Mouse (Mus musculus): ENCODE measurements around the gene Ccdc85b. TPM values are rescaled to one million over a fixed set of nuclear protein-coding genes. Genes with fewer than 3 reads are reported as not detected.

The Ccdc85b gene
- polyA plus RNA-seq, 1 experiment from 2014 or later, result 11.0 TPM

GRCm38 (mm10) chr19:5488878-5489571 lies 31.3 kb upstream of the Ccdc85b start:
- Histone ChIP-seq H3K36me3 (peaks cover 45% of the 10 kb centered on the region), H3K4me3 (peak overlapping the region; percentile 49), H3K4me2 (replicated peaks) (peak overlapping the region; percentile 70), H3K27ac (peak overlapping the region; percentile 100), H3K9me3 (replicated peaks) (no peaks in the 10 kb centered on the region), H3K9ac (peak overlapping the region; percentile 67), H3K4me1 (peaks cover 31% of the 10 kb centered on the region), H3K27me3 (no peaks in the 10 kb centered on the region)
- 0% methylated on average over 26 of the region's 26 CpGs for WGBS
- peak; percentile 78 for ATAC-seq (ENCODE audit: low FRiP score)

GRCm38 (mm10) chr19:5487768-5488550 lies 30.3 kb upstream of the Ccdc85b start, which contains the start of gene Mus81:
TSS of gene Mus81 (minus strand) at chr19:5488402.
- Histone ChIP-seq H3K4me3 (peak within 1 kb of the TSS; percentile 49), H3K9ac (peak within 1 kb of the TSS; percentile 67), H3K27me3 (no peaks in the 10 kb centered on the region), H3K36me3 (peaks cover 45% of the 10 kb centered on the region), H3K4me2 (replicated peaks) (peak within 1 kb of the TSS; percentile 70), H3K27ac (peak within 1 kb of the TSS; percentile 100), H3K9me3 (replicated peaks) (no peaks in the 10 kb centered on the region), H3K4me1 (peaks cover 28% of the 10 kb centered on the region)
- under 1% methylated on average over 39 of the region's 39 CpGs for WGBS
- ATAC-seq (ENCODE audit: low FRiP score), result peak; percentile 51

- no peak overlapping the region for H3K27ac ChIP-seq
- no peak for ATAC-seq (ENCODE audit: low FRiP score)
- H3K4me1 ChIP-seq, result peaks cover 18% of the 10 kb centered on the region
- peak overlapping the region; percentile 70; the same call in 1 of the 2 replicates for H3K4me2 ChIP-seq (replicated peaks)
- H3K9ac ChIP-seq, result no peak overlapping the region
- peaks cover 45% of the 10 kb centered on the region for H3K36me3 ChIP-seq
- no peak overlapping the region for H3K4me3 ChIP-seq
- H3K9me3 ChIP-seq (replicated peaks), result no peaks in the 10 kb centered on the region
- H3K27me3 ChIP-seq, result no peaks in the 10 kb centered on the region
- 81% methylated on average over 4 of the region's 4 CpGs for WGBS
Measured at GRCm38 (mm10) chr19:5486771-5487170, 29.1 kb upstream of the Ccdc85b start.

GRCm38 (mm10) chr19:5486286-5486685 lies 28.6 kb upstream of the Ccdc85b start:
- Histone ChIP-seq H3K36me3 (peaks cover 50% of the 10 kb centered on the region), H3K4me2 (replicated peaks) (no peak overlapping the region), H3K9me3 (replicated peaks) (no peaks in the 10 kb centered on the region), H3K4me1 (peaks cover 17% of the 10 kb centered on the region), H3K27ac (peak overlapping the region; percentile 1; the same call in 1 of the 2 replicates), H3K9ac (no peak overlapping the region), H3K4me3 (no peak overlapping the region), H3K27me3 (no peaks in the 10 kb centered on the region)
- no peak for ATAC-seq (ENCODE audit: low FRiP score)
- WGBS, result 87% methylated on average over 8 of the region's 8 CpGs

- Histone ChIP-seq H3K27ac (peak overlapping the region; percentile 1; the same call in 1 of the 2 replicates), H3K27me3 (no peaks in the 10 kb centered on the region), H3K4me1 (peaks cover 17% of the 10 kb centered on the region), H3K4me3 (no peak overlapping the region), H3K9ac (no peak overlapping the region), H3K4me2 (replicated peaks) (no peak overlapping the region), H3K36me3 (peaks cover 50% of the 10 kb centered on the region), H3K9me3 (replicated peaks) (no peaks in the 10 kb centered on the region)
- WGBS, result 96% methylated on average over 7 of the region's 7 CpGs
- no peak for ATAC-seq (ENCODE audit: low FRiP score)
Measured at GRCm38 (mm10) chr19:5485821-5486220, 28.1 kb upstream of the Ccdc85b start.

- Histone ChIP-seq H3K36me3 (peaks cover 55% of the 10 kb centered on the region), H3K4me1 (peaks cover 17% of the 10 kb centered on the region), H3K9ac (no peak overlapping the region), H3K27ac (no peak overlapping the region), H3K27me3 (no peaks in the 10 kb centered on the region), H3K9me3 (replicated peaks) (no peaks in the 10 kb centered on the region), H3K4me3 (no peak overlapping the region), H3K4me2 (replicated peaks) (no peak overlapping the region)
- no peak for ATAC-seq (ENCODE audit: low FRiP score)
- WGBS, result 96% methylated on average over 8 of the region's 8 CpGs
Measured at GRCm38 (mm10) chr19:5485371-5485770, 27.7 kb upstream of the Ccdc85b start.

GRCm38 (mm10) chr19:5484496-5484895 lies 26.8 kb upstream of the Ccdc85b start:
- Histone ChIP-seq H3K4me1 (peaks cover 15% of the 10 kb centered on the region), H3K4me3 (no peak overlapping the region), H3K36me3 (peaks cover 61% of the 10 kb centered on the region), H3K4me2 (replicated peaks) (no peak overlapping the region), H3K27ac (no peak overlapping the region), H3K9ac (no peak overlapping the region), H3K27me3 (no peaks in the 10 kb centered on the region), H3K9me3 (replicated peaks) (no peaks in the 10 kb centered on the region)
- 87% methylated on average over 5 of the region's 5 CpGs for WGBS
- ATAC-seq (ENCODE audit: low FRiP score), result no peak

GRCm38 (mm10) chr19:5483386-5484359 lies 26.0 kb upstream of the Ccdc85b start:
- Histone ChIP-seq H3K27me3 (no peaks in the 10 kb centered on the region), H3K9me3 (replicated peaks) (no peaks in the 10 kb centered on the region), H3K4me1 (peaks cover 11% of the 10 kb centered on the region), H3K4me3 (no peak overlapping the region), H3K36me3 (peaks cover 68% of the 10 kb centered on the region), H3K9ac (no peak overlapping the region), H3K27ac (no peak overlapping the region), H3K4me2 (replicated peaks) (no peak overlapping the region)
- WGBS, result 93% methylated on average over 19 of the region's 19 CpGs
- ATAC-seq (ENCODE audit: low FRiP score), result no peak

- ATAC-seq (ENCODE audit: low FRiP score), result no peak
- Histone ChIP-seq H3K27me3 (no peaks in the 10 kb centered on the region; the same call in 1 of the 2 replicates), H3K4me3 (no peak overlapping the region), H3K27ac (no peak overlapping the region), H3K9ac (no peak overlapping the region), H3K9me3 (replicated peaks) (no peaks in the 10 kb centered on the region), H3K36me3 (peaks cover 71% of the 10 kb centered on the region), H3K4me2 (replicated peaks) (no peak overlapping the region), H3K4me1 (no peaks in the 10 kb centered on the region; the same call in 1 of the 2 replicates)
- 84% methylated on average over 10 of the region's 10 CpGs for WGBS
Measured at GRCm38 (mm10) chr19:5481398-5481797, 23.7 kb upstream of the Ccdc85b start.

GRCm38 (mm10) chr19:5480016-5480415 lies 22.3 kb upstream of the Ccdc85b start:
- Histone ChIP-seq H3K4me1 (peaks cover 11% of the 10 kb centered on the region), H3K27ac (no peak overlapping the region), H3K36me3 (peaks cover 58% of the 10 kb centered on the region), H3K9ac (no peak overlapping the region), H3K27me3 (no peaks in the 10 kb centered on the region; the same call in 1 of the 2 replicates), H3K4me2 (replicated peaks) (no peak overlapping the region), H3K9me3 (replicated peaks) (no peaks in the 10 kb centered on the region), H3K4me3 (no peak overlapping the region)
- no peak for ATAC-seq (ENCODE audit: low FRiP score)
- WGBS, result 92% methylated on average over 10 of the region's 10 CpGs

GRCm38 (mm10) chr19:5477668-5478300 lies 20.1 kb upstream of the Ccdc85b start:
- H3K9ac ChIP-seq, result no peak overlapping the region
- no peak overlapping the region for H3K4me3 ChIP-seq
- ATAC-seq (ENCODE audit: low FRiP score), result no peak
- H3K4me2 ChIP-seq (replicated peaks), result no peak overlapping the region
- H3K27ac ChIP-seq, result no peak overlapping the region
- WGBS, result 92% methylated on average over 18 of the region's 18 CpGs
- no peaks in the 10 kb centered on the region; the same call in 1 of the 2 replicates for H3K27me3 ChIP-seq
- no peaks in the 10 kb centered on the region for H3K9me3 ChIP-seq (replicated peaks)
- H3K4me1 ChIP-seq, result peaks cover 24% of the 10 kb centered on the region
- H3K36me3 ChIP-seq, result peaks cover 35% of the 10 kb centered on the region
